Comparison of ENCODE assay signal across 8 mouse cellular contexts in the genomic region with DNA sequence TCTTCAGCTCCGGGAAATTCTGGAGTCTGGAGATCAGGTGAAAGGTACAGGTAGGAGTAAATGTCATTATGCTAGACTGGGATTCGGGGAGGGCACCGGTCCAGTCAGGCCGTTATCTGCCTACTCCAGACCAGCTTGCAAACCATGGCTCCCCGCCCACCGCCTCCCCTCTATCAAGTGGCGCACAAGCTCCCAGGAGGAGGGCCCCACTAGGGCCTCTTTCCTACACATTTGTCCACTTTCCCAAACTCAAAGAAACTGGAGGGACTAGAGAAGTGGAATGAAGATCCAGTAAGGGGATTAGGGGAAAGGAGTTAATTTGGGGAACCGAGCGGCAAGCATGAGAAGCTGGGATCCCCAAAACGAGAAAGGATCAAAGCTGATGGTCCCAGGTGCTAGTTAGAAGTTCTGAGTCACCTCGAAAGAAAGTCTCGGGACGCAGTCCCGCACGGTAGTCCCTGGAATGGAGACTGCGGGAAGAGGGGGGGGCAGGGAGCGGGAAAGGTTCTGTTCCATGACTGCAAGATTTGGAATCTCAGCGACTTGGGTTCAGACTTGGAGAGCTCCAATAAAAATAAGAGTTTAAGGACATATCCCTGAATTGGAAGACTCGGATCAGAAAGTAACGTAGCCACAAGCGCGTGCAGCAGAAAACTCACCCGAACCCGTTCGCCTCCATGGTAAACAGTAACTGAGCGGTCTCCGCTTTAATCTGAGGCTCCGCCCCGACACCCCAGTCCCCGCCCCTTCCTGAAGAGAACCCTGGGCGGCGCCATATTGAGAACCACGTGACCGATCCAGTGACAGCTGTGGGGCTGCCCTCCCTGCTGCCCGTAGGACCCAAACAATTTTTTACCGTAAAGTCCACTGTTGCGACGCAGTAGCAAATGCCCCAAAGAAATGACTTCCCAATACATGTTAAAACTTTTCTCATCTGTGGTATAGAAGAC. TPM values are rescaled to one million over a fixed set of nuclear protein-coding genes. Genes with fewer than 3 reads are reported as not detected.
DNase-seq lines count a peak whose midpoint lies in the region; ATAC-seq and TF ChIP-seq lines count a peak whose summit lies in the region.

Urod (minus strand) TSS at position 742 of the 950 bp plus-strand sequence.

- H3K4me3 ChIP-seq in hindbrain, embryonic 10.5 days, result peak within 1 kb of the TSS; percentile 90
- H3K4me3 ChIP-seq in lung, postnatal 0 days (ENCODE audit: low read depth, low read length), result peak within 1 kb of the TSS; percentile 91

- H3K4me1 ChIP-seq in hindbrain, embryonic 10.5 days (replicated peaks), result peaks cover 36% of the 10 kb centered on the region
- peaks cover 14% of the 10 kb centered on the region for H3K4me1 ChIP-seq in lung, postnatal 0 days (ENCODE audit: insufficient read depth, low read depth, low read length)

- peak; percentile 80 for ATAC-seq in frontal cortex, adult (ENCODE audit: low TSS enrichment)
- peak; percentile 97 for ATAC-seq in lung, postnatal 0 days

- peaks cover 29% of the 10 kb centered on the region for H3K36me3 ChIP-seq in hindbrain, embryonic 10.5 days
- H3K36me3 ChIP-seq in lung, postnatal 0 days (ENCODE audit: insufficient read depth, low read length), result no peaks in the 10 kb centered on the region; the same call in 1 of the 2 replicates

- 1% methylated on average over 38 of the region's 38 CpGs for WGBS in hindbrain, embryonic 10.5 days
- under 1% methylated on average over 38 of the region's 38 CpGs for WGBS in lung, postnatal 0 days

- no peak for TF ChIP-seq CTCF in lung, postnatal 0 days (IDR thresholded peaks at IDR 0.05)

- peak; percentile 86 for DNase-seq in MEL-GATA-1-ER (ENCODE audit: extremely low read depth, low read depth)
- DNase-seq in cerebellum, adult 8-10 months, result peak; percentile 93
- DNase-seq in hindbrain, embryonic 10.5 days (ENCODE audit: low spot score), result peak; percentile 94
- DNase-seq in layer of hippocampus, adult 9-11 months, result peak; percentile 95
- DNase-seq in lung, postnatal 0 days (ENCODE audit: low spot score), result peak; percentile 98
- DNase-seq in ovary, postnatal 14 days (ENCODE audit: low spot score), result peak; percentile 89
- peak; percentile 98 for DNase-seq in thymus, postnatal 14 days

- H3K9me3 ChIP-seq in hindbrain, embryonic 10.5 days, result no peaks in the 10 kb centered on the region
- no peaks in the 10 kb centered on the region for H3K9me3 ChIP-seq in lung, postnatal 0 days (ENCODE audit: low read length)

- peaks cover 11% of the 10 kb centered on the region for H3K27me3 ChIP-seq in hindbrain, embryonic 10.5 days (ENCODE audit: insufficient read depth, poor library complexity, severe bottlenecking)
- no peaks in the 10 kb centered on the region for H3K27me3 ChIP-seq in lung, postnatal 0 days (replicated peaks; ENCODE audit: insufficient read depth, low read length)

- peak within 1 kb of the TSS; percentile 96 for H3K4me2 ChIP-seq in lung, postnatal 0 days (replicated peaks; ENCODE audit: low read depth, low read length)

- TF ChIP-seq EP300 in lung, postnatal 0 days (IDR thresholded peaks at IDR 0.05), result no peak

- H3K27ac ChIP-seq in hindbrain, embryonic 10.5 days, result peak within 1 kb of the TSS; percentile 85
- H3K27ac ChIP-seq in lung, postnatal 0 days (ENCODE audit: low read length), result peak within 1 kb of the TSS; percentile 80

- H3K9ac ChIP-seq in lung, postnatal 0 days (replicated peaks; ENCODE audit: low read depth), result peak within 1 kb of the TSS; percentile 82

RNA-seq across cellular contexts. Expression of gene Urod, which starts in this region (rescaled TPM):
- polyA plus RNA-seq in hindbrain, embryonic 10.5 days (2016; fragmentation: Nextera tagmentation; extraction: Ambion mirVana), result 106 and 115 TPM in 2 replicates
- polyA plus RNA-seq in lung, postnatal 0 days (2015; fragmentation: Nextera tagmentation; extraction: Ambion mirVana), result 76.6 and 82.0 TPM in 2 replicates

Comparison
In these comparisons a context has a peak if more than half of its experiments do, and no peak if none do; other contexts are left out.
1. Peak in every context shown above with its lines: DNase-seq, ATAC-seq, H3K4me3 ChIP-seq and H3K27ac ChIP-seq.